Mouse (Mus musculus) limb, embryonic 14.5 days (tissue): ENCODE data around the gene Mycbp2. TPM values are rescaled to one million over a fixed set of nuclear protein-coding genes. Genes with fewer than 3 reads are reported as not detected.

ENCODE experiments used
- ATAC-seq: fragments of 200-750 bp; cut with Nextera tagmentation; 2 replicates; pipeline ENCODE4 v1.8.0; 2017; ENCODE audit warnings: low read depth, moderate number of reproducible peaks, moderate TSS enrichment; ENCODE audit not compliant: low FRiP score
- DNase-seq: peaks from one replicate; pipeline ENCODE4 v3.0.0-alpha.2; 2015; ENCODE audit warnings: low spot score
- H3K27ac ChIP-seq: fragments of 300-500 bp; sonication (generic); replicated peaks from 2 replicates; pipeline ENCODE4 v1.5.1; 2014; ENCODE audit warnings: low read depth, mild to moderate bottlenecking, low read length, moderate library complexity, mixed read lengths
- H3K27me3 ChIP-seq: fragments of 300-500 bp; sonication (generic); 2 replicates; pipeline ENCODE4 v1.6.1; 2014; ENCODE audit warnings: low read length, mixed read lengths; ENCODE audit not compliant: control insufficient read depth, insufficient read depth
- H3K36me3 ChIP-seq: fragments of 300-500 bp; sonication (generic); 2 replicates; pipeline ENCODE4 v1.6.1; 2014; ENCODE audit warnings: mild to moderate bottlenecking, low read length, moderate library complexity, mixed read lengths; ENCODE audit not compliant: control insufficient read depth, insufficient read depth
- H3K4me1 ChIP-seq: fragments of 300-500 bp; sonication (generic); 2 replicates; pipeline ENCODE4 v1.6.1; 2014; ENCODE audit warnings: antibody characterized with exemption, low read length, mixed read lengths; ENCODE audit not compliant: control insufficient read depth, insufficient read depth
- H3K4me2 ChIP-seq: fragments of 300-500 bp; sonication (generic); replicated peaks from 2 replicates; pipeline ENCODE4 v1.6.1; 2014; ENCODE audit warnings: low read depth, mild to moderate bottlenecking, low read length, moderate library complexity; ENCODE audit not compliant: severe bottlenecking
- H3K4me3 ChIP-seq: fragments of 300-500 bp; sonication (generic); replicated peaks from 2 replicates; pipeline ENCODE4 v1.5.1; 2014; ENCODE audit warnings: low read length
- H3K9ac ChIP-seq: fragments of 300-500 bp; sonication (generic); 2 replicates; pipeline ENCODE4 v1.6.1; 2014; ENCODE audit warnings: mild to moderate bottlenecking, low read depth, low read length, moderate library complexity; ENCODE audit not compliant: severe bottlenecking
- H3K9me3 ChIP-seq: fragments of 300-500 bp; sonication (generic); 2 replicates; pipeline ENCODE4 v1.6.1; 2016; ENCODE audit warnings: low read length; ENCODE audit not compliant: control insufficient read depth
- POLR2A ChIP-seq: fragments of 200-500 bp; IDR thresholded peaks from 2 replicates; pipeline ENCODE4 v1.8.0; 2012; ENCODE audit warnings: inconsistent platforms, mild to moderate bottlenecking, moderate library complexity, borderline replicate concordance; ENCODE audit not compliant: insufficient read depth, insufficient read length; ENCODE audit errors: extremely low read depth
- WGBS: fragments of 180-500 bp; shearing (Covaris S2); extraction: QIAGEN DNeasy Blood & Tissue Kit; methylation state at CpG from one replicate; pipeline ENCODE4 v1.1.7; 2014; 5-methylcytosine and 5-hydroxymethylcytosine counted together
- polyA plus RNA-seq, 2 experiments: library from polyadenylated mRNA; depleted of rRNA in 1 of 2; stranded (reverse) in 1 of 2; unstranded in 1 of 2; fragments of >200 nt; fragmentation: Nextera tagmentation in 1 of 2; extraction: Ambion mirVana in 1 of 2; gene quantifications; 2 replicates each; pipeline versions ENCODE4 v1.2.1 to v1.2.3; 2012 to 2014

Gene Mycbp2
- polyA plus RNA-seq, 2 experiments, result 33.3 to 43.1 TPM

GRCm38 (mm10) chr14:103354396-103355352 lies 8.1 kb upstream of the Mycbp2 start:
- H3K36me3 ChIP-seq, result no peaks in the 10 kb centered on the region
- no peak for ATAC-seq
- no peak overlapping the region for H3K4me3 ChIP-seq

GRCm38 (mm10) chr14:103345858-103346728 lies 521 bp downstream of the Mycbp2 start:
- Histone ChIP-seq H3K9ac (peak overlapping the region; percentile 84), H3K4me2 (peak overlapping the region; percentile 50), H3K27me3 (no peaks in the 10 kb centered on the region), H3K9me3 (no peaks in the 10 kb centered on the region), H3K27ac (peak overlapping the region; percentile 88), H3K4me1 (peaks cover 17% of the 10 kb centered on the region), H3K36me3 (no peaks in the 10 kb centered on the region), H3K4me3 (peak overlapping the region; percentile 82)
- DNase-seq, result peak; percentile 5
- TF ChIP-seq POLR2A, result no peak
- peak; percentile 63 for ATAC-seq
- WGBS, result 2% methylated on average over 29 of the region's 83 CpGs

More at GRCm38 (mm10) chr14:103354396-103355352, 8.1 kb upstream of the Mycbp2 start:
- H3K4me1 ChIP-seq, result peaks cover 5% of the 10 kb centered on the region; the same call in 1 of the 2 replicates
- no peak for TF ChIP-seq POLR2A
- DNase-seq, result no peak
- H3K9ac ChIP-seq, result no peak overlapping the region
- H3K27ac ChIP-seq, result no peak overlapping the region
- 43% methylated on average over 17 of the region's 18 CpGs for WGBS
- H3K9me3 ChIP-seq, result no peaks in the 10 kb centered on the region
- H3K27me3 ChIP-seq, result no peaks in the 10 kb centered on the region
- H3K4me2 ChIP-seq, result no peak overlapping the region

GRCm38 (mm10) chr14:103345486-103345857 lies 1.1 kb downstream of the Mycbp2 start:
- DNase-seq, result no peak
- Histone ChIP-seq H3K4me2 (peak overlapping the region; percentile 50), H3K36me3 (no peaks in the 10 kb centered on the region), H3K27ac (no peak overlapping the region), H3K9me3 (no peaks in the 10 kb centered on the region), H3K9ac (peak overlapping the region; percentile 84), H3K4me1 (peaks cover 17% of the 10 kb centered on the region), H3K27me3 (no peaks in the 10 kb centered on the region), H3K4me3 (peak overlapping the region; percentile 82)
- no peak for TF ChIP-seq POLR2A
- WGBS, result under 1% methylated on average over 6 of the region's 6 CpGs
- ATAC-seq, result peak; percentile 1; the same call in 1 of the 2 replicates

- H3K27ac ChIP-seq, result no peak overlapping the region
- H3K36me3 ChIP-seq, result no peaks in the 10 kb centered on the region
- peak overlapping the region; percentile 82 for H3K4me3 ChIP-seq
- peaks cover 14% of the 10 kb centered on the region for H3K4me1 ChIP-seq
- ATAC-seq, result no peak
- TF ChIP-seq POLR2A, result no peak
- WGBS, result 48% methylated on average over 2 of the region's 2 CpGs
- H3K9me3 ChIP-seq, result no peaks in the 10 kb centered on the region
- no peaks in the 10 kb centered on the region for H3K27me3 ChIP-seq
- H3K4me2 ChIP-seq, result peak overlapping the region; percentile 50
- peak overlapping the region; percentile 84 for H3K9ac ChIP-seq
- no peak for DNase-seq
These were observed 1.6 kb downstream of the Mycbp2 start for GRCm38 (mm10) chr14:103345011-103345410.

GRCm38 (mm10) chr14:103343791-103344190 lies 2.8 kb downstream of the Mycbp2 start:
- 72% methylated on average over 5 of the region's 5 CpGs for WGBS
- ATAC-seq, result no peak
- H3K4me1 ChIP-seq, result peaks cover 11% of the 10 kb centered on the region

More at GRCm38 (mm10) chr14:103343791-103344190, 2.8 kb downstream of the Mycbp2 start:
- Histone ChIP-seq H3K27ac (no peak overlapping the region), H3K9me3 (no peaks in the 10 kb centered on the region), H3K27me3 (no peaks in the 10 kb centered on the region), H3K36me3 (no peaks in the 10 kb centered on the region), H3K4me2 (no peak overlapping the region), H3K4me3 (no peak overlapping the region), H3K9ac (no peak overlapping the region)
- DNase-seq, result no peak
- no peak for TF ChIP-seq POLR2A
